Mouse (Mus musculus): Measurements from ENCODE around the gene Hdac9.

DNA sequence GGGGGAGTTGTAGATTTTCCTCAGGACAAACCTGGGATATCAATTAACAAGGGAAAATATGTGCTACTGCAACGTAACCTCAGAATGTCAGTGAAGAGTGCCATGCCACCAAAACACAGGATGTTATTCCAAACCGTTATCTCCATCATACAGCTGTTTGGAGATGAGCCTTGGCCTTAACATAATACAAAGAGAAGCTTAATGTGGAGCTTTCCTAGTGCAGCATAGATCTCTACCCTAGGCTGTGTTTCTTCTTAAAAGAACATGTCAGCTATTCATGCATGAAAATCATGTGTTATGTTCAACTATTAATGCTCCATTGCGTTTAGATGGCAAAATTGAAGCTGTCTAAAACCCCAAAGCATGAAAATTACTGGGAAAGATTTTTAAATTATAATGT is 522.6 kb downstream of the Hdac9 start:
- TF ChIP-seq GATA1 (IDR thresholded peaks at IDR 0.05; ENCODE audit: low read length) (no peak), TAL1 (IDR thresholded peaks at IDR 0.05; ENCODE audit: low read length) (no peak)
